Mouse (Mus musculus): ENCODE results near the gene Fzd10. TPM values are rescaled to one million over a fixed set of nuclear protein-coding genes. Genes with fewer than 3 reads are reported as not detected.

Fzd10 gene
- polyA plus RNA-seq, 1 experiment, result not detected

DNA sequence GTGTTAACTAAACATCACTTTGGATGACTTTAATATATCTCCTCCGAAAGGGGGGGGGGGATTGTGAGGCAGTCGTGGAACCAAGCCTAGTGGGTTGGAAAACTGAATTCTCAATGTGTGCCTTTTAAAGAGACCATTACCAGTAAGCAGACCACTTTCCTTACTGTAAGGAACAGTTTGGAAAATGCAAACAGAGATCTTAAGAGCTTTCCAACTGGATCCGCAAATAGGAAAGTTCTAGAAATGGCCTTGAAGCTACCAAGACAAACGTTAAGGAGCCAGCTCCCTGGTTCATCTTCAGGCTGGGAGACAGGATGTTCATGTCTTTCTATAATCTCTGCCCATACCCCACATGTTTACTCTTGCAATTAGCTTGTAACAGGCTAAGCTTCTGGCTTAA, 3.3 kb upstream of the Fzd10 start:
- TF ChIP-seq GATA1 (IDR thresholded peaks at IDR 0.05; ENCODE audit: low read length), result no peak

DNA sequence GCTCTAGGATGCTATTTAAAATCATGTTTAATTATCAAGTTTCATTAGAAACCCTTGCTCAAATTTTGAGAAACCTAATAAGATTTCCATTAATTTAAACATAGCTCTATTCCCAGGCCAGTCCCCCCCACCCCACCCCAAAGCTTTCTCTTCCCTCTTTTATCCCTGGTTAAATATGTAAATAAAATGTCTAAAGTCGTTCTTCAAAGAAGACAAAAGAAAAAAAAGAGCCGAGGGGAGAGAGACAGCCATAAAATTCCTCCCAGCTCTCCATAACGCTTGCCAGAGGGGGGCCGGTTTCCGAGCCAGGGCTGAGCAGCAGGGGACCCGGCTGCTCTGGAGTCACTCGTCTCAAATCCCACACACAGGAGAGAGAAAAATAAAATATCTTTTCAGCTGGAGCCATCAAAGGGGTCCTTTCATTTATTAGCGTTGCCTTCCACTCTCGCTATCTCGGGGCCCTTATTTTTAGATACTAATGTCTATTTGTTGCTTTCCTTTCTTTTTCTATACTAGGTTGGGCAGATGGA, 2.4 kb upstream of the Fzd10 start:
- TF ChIP-seq GATA1 (IDR thresholded peaks at IDR 0.05; ENCODE audit: low read length), result no peak

DNA sequence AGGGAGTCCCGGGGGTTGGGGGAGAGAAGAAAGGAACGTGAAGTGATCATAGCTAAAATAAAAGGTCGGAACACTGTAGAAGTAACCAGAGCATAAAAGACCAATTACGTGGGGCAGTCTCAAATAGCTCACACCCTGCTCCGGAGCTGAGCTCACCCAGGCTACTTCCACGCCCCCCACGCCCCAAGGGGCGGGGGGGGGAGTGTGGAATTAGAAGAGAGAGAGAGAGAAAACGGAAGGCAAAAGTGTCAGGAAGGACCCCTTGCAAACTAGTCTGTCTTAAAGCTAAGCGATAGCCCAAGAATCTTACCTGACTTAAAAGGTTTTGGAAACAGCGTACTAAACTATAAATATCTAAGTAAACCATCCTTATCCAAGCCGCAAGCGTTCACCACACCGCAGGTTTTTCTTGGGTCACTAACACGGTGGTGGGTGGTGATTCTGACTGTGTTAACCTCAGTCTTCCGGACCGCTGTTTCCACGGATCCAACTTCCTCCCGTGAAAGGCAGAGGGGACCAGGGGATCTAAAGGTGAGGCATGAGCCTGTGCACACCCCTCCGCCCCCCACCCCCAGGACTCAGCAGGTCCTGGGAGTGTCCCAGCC, 1.8 kb upstream of the Fzd10 start:
- TF ChIP-seq GATA1 (IDR thresholded peaks at IDR 0.05; ENCODE audit: low read length), result no peak

DNA sequence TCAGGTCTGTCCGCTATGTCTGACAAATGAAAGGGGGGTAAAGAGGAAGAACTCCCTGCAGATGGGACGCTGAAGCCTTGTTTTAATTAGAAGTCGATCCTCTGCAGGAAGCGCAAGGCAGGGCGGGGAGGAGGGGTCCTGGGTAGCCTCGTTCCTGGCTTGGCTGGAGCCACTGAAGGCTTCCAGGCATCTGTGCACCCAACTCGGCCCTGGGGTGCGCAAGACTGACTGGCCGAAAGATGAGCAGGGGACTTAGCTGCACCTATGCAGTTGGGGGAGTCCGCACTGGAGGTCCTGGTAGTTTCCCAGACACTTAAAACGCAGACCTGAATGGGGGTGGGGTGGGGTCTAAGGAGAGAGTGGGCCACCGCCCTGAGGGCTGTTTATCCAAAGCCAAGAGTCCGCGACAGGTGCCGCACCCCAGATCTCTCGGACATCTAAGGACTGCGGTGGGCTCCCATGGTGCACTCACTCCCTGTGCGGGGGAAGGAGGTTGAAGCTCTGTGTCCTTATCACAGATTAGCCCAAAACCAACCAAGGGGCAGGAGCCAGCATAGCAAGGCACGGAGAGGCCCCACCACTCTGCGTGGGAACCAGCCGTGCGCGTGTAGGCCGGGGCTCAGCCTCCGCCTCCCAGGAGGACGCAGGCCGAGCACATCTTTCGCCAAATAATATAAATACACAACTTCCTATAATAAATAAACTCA, 1.1 kb upstream of the Fzd10 start:
- no peak for TF ChIP-seq GATA1 (IDR thresholded peaks at IDR 0.05; ENCODE audit: low read length)

DNA sequence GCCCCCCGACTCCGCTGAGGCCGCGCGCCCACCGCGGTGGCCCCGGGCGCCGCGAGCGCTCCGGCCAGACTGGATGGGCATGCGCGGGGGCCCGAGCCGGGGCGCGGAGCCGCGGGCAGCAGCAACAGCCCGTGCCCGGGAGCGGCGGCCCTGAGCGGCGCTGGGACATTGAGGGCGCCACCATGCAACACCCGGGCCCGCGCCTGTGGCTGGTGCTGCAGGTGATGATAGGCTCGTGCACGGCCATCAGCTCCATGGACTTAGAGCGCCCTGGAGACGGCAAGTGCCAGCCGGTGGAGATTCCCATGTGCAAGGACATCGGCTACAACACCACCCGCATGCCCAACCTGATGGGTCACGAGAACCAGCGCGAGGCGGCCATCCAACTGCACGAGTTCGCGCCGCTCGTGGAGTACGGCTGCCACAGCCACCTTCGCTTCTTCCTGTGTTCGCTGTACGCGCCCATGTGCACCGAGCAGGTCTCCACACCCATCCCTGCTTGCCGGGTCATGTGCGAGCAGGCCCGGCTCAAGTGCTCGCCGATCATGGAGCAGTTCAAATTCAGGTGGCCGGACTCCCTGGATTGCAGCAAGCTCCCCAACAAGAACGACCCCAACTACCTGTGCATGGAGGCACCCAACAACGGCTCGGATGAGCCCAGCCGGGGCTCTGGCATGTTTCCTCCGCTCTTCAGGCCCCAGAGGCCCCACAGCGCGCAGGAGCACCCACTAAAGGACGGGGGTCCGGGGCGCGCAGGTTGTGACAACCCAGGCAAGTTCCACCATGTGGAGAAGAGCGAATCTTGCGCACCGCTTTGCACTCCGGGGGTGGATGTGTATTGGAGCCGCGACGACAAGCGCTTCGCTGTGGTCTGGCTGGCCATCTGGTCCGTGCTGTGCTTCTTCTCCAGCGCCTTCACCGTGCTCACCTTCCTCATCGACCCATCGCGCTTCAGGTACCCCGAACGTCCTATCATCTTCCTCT, 684 bp downstream of the Fzd10 start:
- no peak for TF ChIP-seq GATA1 (IDR thresholded peaks at IDR 0.05; ENCODE audit: low read length)

DNA sequence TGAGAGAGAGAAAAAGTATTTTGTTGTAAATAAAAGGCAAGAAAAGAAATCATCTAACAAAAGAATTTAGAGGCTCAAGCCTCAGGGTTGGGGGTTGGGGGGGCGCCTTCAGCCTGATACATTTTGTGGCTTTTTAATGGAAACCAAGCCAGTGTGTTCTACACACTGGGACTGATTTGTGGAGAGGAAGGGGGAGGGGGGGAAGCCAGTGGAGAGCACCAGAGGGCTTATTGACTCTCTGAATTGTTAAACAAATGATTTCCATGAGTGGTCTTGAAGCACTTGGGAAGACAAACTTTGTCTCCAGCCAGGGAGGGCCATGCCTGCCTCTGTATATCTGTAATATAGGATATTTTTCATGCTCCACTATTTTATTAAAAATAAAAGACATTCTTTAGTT, 3.0 kb downstream of the Fzd10 start:
- TF ChIP-seq GATA1 (IDR thresholded peaks at IDR 0.05; ENCODE audit: low read length), result no peak

DNA sequence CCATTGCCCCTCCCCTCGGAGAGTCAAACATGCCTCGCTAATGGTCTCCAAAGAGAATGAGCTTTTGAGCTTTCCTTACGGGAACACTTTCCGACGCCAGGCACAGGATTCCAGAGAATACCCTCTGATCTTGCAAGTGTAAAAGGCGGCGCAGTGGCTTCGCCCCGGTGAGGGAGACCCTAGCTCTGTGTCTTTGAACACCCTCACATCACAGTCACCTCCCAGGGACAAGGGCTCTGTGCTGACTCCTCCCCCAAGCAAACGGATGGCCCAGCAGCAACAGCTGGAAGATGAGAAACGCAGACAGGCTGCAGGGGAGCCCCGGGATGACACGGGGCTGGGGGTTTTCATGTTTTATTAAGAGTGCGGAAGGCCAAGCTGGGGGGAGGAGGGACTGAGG, 6.0 kb downstream of the Fzd10 start:
- TF ChIP-seq GATA1 (IDR thresholded peaks at IDR 0.05; ENCODE audit: low read length), result no peak

DNA sequence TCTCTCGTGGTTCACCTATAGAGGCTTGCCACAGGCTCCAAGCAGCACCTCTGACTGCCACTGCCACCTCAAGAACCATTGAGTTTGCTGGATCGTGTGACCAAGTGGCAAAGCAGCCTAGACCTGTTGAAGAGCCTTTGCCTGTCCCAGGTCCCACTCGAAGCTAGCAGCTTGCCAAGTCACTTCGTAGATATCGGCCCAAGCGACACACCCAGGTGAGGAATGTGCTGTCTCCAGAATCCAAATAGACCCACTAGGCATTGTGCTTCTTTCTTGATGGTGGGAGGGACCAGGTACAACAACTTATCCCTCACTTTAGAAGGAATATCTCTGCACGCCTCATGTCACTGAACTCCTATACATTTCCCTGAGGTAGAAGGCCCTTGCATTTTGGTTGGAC, 8.4 kb downstream of the Fzd10 start:
- no peak for TF ChIP-seq GATA1 (IDR thresholded peaks at IDR 0.05; ENCODE audit: low read length)

DNA sequence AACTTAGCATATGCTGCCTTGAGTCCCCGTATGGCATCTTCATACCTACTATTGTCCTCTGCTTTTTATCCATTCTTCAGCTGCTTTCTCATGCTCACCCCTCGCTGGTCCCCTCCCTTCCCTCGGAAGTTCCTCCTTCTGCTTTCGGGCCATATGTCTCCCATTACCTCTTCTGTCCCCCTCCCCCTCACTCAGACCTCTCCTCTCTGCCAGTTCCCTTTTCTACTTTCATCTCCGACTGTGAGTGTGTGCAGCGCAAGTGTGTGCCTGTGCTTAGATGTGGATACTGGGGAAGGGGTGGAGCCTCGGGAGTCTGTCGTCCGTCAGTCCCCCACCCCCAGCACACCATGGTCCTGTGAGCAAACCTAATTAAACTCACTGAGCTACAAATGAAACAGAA, 17.0 kb downstream of the Fzd10 start:
- TF ChIP-seq GATA1 (IDR thresholded peaks at IDR 0.05; ENCODE audit: low read length), result no peak

DNA sequence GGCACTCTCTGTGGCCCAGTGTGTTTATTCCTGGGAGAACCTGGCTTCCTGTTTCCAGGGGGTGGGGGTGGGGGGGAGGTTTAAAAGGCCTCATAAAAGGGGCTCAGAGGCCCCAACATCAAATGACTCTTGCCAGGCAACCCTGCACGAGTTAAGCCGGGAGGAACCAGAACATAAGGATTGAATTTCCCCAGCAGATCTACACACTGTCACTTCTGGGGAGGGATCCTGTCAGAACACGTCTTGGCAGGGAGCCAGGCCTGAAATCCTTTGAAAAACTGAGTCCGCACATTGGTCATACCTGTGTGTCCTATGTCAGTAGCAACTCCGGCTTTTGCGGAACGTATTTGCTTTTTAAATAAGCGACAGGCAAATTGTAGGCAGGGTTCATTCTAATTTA, 19.3 kb downstream of the Fzd10 start:
- no peak for TF ChIP-seq GATA1 (IDR thresholded peaks at IDR 0.05; ENCODE audit: low read length)

DNA sequence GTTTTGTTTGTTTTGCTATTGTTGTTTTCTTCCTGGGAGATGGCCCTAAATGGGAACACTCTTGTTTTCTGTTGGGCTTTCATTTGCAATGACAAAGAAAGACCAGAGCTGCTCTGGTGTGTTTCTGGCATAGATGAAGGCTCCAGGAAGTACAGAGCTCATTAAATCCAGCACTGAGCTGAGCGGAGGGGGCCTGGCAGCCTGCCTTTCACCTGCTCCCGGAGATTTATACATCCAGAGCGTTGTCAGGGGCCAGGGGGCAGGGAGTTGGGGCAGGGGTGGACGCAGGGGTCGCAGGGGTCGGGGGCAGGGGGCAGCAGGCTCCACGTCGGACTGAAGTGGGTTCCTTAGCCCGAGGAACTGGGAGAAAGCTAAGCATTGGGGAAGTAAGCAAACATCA, 19.8 kb downstream of the Fzd10 start:
- TF ChIP-seq GATA1 (IDR thresholded peaks at IDR 0.05; ENCODE audit: low read length), result no peak

DNA sequence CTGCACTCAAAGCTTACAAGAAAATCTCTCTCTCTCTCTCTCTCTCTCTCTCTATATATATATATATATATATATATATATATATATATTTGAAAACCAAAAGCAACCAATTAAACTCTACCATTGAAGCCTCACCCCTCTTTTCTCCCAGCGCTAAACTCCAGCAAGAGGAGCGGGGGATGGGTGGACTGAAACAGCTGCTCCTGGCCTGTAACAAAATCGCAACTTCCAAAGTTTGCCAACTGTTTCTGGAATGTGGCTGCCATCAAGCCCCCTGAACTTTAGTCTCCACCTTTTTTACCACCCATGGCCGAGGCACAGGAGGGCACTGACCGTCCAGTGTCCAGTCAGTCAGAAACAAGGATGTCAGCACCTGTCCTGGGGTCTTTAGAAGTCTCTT, 27.1 kb downstream of the Fzd10 start:
- TF ChIP-seq GATA1 (IDR thresholded peaks at IDR 0.05; ENCODE audit: low read length), result no peak

DNA sequence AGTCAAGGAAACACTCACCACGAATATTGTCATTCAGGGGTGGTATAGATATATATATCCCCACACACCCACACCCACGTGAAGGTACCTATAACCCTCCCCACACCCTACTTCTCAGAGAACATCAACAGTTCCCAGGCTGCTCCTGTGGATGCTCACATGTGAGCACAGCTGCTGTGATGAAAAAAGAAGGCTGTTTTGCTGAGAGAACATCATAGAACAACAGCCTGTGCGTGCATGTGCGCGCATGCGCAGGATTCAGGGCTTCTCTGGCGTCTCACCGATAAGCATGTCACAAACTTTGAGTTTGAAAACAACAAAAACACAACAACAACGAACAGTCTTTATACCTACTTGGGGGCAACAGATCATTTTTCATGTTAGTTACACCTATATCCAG, 36.0 kb downstream of the Fzd10 start:
- TF ChIP-seq GATA1 (IDR thresholded peaks at IDR 0.05; ENCODE audit: low read length), result no peak

DNA sequence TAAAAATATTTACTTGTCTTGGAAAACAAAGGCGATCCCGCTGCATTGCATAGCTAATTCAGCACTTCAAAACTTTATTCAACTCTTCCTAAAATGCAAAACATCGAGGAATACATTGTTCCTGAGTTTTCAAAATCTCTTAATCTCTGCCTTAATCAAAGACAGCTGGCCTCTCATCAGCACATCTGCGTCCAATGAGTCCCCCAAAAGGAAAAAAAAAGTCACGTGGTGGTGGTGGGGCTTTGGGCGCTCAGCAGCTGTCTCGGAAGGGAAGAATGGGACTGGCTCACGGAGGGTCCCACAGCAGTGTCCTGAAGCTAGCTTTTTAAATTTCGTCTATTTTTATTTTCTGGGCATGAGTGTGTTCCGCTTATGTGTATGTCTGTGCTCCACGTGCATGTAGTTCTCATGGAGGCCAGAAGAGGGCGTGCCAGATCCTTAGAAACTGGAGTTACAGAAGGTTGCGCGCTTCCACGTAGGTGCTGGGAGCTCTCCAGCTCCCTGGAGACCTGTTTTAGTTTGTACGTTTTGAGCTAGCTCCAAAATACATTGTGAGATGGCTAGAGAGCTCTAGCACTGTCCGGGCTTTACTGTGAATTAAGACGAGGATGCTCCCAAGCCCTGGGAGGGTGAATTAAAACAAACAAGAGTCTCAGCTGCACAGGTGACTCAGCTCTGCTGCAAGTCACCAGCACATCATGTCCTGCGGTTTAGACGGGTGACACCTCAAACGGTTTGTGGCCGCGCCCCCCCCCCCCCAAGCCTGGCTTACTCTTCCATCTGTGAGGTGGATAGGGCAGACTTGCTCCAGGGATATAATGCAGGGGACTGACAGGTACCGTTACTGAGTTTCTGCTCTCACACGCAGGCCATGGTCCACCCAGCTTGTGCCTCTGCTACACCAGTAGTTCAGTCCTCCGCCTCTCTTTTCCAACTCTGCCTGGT, 36.7 kb downstream of the Fzd10 start:
- no peak for TF ChIP-seq GATA1 (IDR thresholded peaks at IDR 0.05; ENCODE audit: low read length)

DNA sequence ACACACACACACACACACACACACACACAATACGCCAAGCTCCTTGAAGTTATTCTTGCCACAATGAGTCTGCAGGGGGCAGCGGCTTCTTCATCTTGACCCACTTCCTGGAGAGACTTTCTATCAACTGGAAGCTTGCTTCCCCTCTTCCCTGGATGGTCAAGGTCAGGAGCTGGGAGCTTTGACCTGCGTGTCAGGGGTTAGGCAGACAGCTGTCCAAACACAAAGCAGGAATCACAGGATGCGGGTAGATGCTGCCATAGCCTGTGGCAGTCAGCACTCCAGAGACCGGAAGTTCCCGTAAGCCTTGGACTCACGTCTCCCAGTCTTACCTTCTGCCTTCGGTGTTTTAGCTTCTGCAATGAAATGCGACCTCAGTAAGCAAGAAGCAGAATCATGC, 38.1 kb downstream of the Fzd10 start:
- TF ChIP-seq GATA1 (IDR thresholded peaks at IDR 0.05; ENCODE audit: low read length), result no peak
